Mouse (Mus musculus) lung, postnatal 36 days (tissue): Measurements from ENCODE around the gene Zfp568.
A peak's percentile ranks its signal among the peaks of the same experiment; 100 is the strongest.

Source experiments
- DNase-seq: peaks from one replicate; pipeline ENCODE4 v3.0.0; 2022; ENCODE audit warnings: mixed read lengths

Gene Zfp568

DNA sequence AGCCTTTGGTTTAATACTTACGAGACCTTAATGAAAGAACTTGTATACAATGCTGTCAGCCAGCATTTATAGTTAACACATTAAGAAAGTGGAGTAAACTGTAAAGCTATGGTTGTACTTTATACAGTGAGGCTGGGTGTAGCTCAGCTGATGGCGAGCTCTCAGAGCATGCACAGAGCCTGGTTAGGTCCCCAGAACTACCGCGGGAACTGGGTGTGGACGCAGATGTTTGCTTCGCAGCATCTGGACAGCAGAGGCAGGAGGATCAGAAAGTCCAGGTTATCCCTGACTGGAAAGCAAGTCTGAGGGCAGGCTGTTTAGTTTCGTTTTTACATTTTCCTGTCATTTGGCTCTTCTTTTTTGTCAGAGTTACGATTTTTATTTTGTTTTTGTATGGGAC lies 8.9 kb downstream of the Zfp568 start:
- DNase-seq, result no peak

GRCm38 (mm10) chr7:29993340-29993739 lies 9.6 kb downstream of the Zfp568 start:
- DNase-seq, result no peak

- DNase-seq, result no peak
Observed at GRCm38 (mm10) chr7:29995134-29995533, 11.4 kb downstream of the Zfp568 start.

- DNase-seq, result peak; percentile 16
Observed at GRCm38 (mm10) chr7:30000601-30001000, 16.8 kb downstream of the Zfp568 start.

- no peak for DNase-seq
Observed at GRCm38 (mm10) chr7:30007601-30008000, 23.8 kb downstream of the Zfp568 start.

DNA sequence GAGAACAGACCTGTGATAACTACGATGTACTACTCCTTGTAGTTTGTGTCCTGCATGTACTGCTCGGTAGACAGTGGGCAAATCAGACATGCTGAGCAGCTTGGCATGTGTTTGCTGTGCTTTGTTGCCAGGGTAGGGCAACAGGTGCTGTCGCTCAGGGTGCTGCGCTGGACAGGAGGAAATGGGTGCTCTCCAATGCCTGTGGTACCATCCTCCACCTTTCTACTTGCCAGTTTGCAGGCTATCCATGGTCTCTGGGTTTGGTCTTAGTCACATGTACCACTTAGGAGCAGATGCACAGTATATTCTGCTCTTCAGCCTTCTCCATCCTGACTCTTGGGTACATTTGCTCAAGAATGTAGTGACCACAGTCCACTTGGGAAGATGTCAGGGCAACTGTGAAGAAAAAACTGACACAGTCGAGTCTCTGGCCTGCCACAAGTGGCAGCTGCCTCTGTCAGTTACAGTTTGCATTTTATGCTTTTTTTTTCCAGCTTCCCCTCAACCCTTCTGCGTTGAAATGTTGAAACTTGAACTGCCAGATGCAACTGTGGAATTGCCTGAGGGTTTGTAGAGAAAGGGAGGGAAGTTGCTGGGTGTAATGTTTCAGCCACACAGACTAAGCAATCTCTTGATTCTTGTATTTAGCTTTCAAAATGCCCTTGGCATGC lies 24.4 kb downstream of the Zfp568 start:
- DNase-seq, result no peak

- peak; percentile 31 for DNase-seq
Observed at GRCm38 (mm10) chr7:30009321-30010085, 25.7 kb downstream of the Zfp568 start.

GRCm38 (mm10) chr7:30010551-30011195 lies 26.9 kb downstream of the Zfp568 start:
- no peak for DNase-seq

DNA sequence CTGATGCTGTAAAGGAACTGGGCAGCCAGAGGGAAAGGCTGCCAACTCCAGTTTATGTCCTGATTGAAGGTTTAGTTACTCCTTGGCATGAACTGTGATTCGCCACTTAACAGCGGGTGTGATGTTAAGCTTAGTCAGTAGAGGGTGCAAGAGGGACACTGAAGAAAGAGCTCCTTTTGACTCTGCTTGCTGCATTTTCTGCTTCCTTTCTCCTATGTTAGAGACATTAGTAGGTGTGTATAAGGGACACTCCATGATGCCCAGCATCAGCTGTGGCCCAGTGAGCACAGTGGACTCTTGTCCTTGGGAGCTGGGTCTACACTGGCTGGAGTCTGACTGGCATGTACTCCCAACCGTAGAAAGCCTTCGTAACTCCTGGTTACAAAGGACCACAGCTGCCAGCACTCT lies 29.2 kb downstream of the Zfp568 start:
- DNase-seq, result peak; percentile 68

GRCm38 (mm10) chr7:30017226-30017625 lies 33.5 kb downstream of the Zfp568 start:
- DNase-seq, result no peak

DNA sequence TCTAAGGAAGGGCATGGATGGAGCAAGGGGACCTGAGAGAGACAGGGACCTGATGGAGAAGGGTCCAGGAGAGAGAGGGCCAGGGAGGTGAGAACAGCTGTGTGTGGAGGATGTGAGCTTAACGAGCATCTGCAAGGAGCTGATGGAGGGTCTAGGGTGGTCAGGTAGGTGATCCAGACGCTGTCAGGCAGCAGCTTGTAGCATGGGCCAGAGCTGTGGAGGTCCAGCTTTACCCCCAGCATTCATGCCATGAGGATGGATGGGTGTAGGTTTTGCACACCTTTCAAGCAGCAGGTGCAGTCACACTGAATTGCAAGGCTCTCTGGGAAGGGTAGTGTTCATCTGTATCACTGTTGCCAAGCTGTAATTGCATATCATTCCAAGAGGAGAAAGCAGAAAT lies 35.8 kb downstream of the Zfp568 start:
- no peak for DNase-seq

- no peak for DNase-seq
Observed at GRCm38 (mm10) chr7:30023324-30023723, 39.6 kb downstream of the Zfp568 start.

DNA sequence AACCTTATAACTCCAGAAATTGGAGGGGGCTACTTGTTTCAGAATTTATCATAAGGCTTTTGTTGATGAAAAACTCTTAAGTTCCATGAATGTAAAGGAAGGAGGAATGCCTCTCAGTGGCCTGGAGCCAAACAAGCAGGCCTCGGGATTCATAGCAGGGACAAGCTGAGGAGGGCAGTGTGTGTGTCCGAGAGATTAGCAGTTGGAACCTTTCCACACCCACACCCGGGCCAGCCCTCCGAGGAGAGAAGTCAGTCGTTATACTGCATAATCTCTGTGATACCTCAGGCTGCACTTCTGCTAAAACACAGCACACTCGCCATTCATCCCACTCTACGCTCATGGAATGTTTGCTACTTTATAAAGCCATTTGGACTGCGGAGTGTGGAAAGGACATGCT lies 40.0 kb downstream of the Zfp568 start:
- no peak for DNase-seq

- no peak for DNase-seq
Observed at GRCm38 (mm10) chr7:30025358-30025757, 41.6 kb downstream of the Zfp568 start.

GRCm38 (mm10) chr7:30027331-30027730 lies 43.6 kb downstream of the Zfp568 start:
- no peak for DNase-seq

DNA sequence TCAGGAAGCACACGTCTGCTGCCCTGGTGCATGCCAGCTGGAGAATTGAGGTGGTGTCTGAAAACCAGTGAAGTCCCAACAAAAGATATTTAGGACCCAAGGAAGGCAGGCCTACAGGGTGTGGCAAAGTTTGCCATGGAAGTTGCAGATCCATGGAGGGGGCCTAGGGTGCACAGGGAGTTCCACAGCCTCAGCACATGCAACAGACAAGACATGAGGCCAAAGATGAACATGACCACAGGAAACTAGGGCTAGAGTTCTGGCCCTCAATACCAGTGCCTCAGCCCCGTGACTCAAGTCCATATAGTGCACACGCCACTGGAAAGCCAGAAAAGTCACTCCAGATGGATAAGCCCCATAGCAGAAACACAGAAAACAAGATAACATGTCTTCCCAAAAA lies 44.8 kb downstream of the Zfp568 start:
- DNase-seq, result no peak

- DNase-seq, result no peak
Observed at GRCm38 (mm10) chr7:30030677-30031076, 46.9 kb downstream of the Zfp568 start.

GRCm38 (mm10) chr7:30031379-30031778 lies 47.6 kb downstream of the Zfp568 start:
- no peak for DNase-seq

DNA sequence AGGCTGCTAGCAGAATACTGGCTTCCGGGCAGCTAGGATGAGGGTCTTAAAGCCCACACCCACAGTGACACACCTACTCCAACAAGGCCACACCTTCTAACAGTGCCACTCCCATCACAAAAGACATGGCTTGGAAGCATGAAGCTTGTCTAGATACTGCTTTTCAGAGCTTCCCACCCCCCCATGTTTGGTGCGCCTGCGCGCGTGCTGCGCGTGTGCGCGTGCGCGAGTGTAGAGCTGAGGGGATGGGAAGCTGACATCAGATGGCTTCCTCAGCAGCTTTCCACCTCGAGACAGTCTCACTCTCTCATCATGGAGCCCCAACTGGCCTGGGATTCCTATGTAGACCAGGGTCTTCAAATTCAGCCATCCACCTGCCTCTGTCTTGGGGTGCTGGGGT lies 50.6 kb downstream of the Zfp568 start:
- DNase-seq, result no peak

DNA sequence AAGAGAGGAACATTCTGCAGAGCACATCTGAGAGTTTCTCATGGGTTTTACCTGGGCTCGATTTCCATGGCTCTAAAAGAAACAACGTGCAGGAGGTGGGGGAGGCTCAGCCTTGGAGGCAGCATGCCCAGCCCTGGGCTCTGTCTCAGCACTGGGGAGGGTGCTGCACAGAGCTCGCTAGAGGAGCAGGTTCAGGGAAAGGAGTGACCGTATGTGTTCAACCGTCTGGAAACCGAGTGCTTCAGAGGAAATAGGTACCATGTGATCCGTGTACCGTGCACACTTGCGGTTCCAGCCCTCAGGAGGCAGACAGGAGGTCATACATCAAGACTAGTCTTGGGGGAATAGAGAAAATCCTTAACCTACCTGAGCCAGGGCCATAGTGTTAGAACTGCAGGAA lies 60.6 kb downstream of the Zfp568 start:
- DNase-seq, result no peak

DNA sequence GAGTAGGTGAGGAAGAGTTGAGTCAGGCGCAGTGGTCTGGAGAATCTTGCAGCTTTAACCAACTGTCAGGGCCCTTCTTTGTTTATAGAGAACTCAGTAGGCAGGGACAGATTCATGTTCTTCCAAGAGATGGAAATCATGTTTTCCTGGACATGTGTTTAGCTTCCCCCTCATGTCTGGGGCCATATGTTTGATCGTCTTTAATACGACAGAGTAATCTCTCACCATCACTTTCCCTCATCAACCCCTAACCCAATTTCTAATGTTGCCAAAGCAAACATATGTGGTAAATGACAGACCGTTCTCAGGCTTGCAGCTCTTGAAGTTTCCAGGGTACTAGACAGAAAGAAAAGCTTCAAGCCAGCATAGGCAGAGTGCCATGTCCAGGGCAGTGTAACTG lies 64.4 kb downstream of the Zfp568 start:
- no peak for DNase-seq

DNA sequence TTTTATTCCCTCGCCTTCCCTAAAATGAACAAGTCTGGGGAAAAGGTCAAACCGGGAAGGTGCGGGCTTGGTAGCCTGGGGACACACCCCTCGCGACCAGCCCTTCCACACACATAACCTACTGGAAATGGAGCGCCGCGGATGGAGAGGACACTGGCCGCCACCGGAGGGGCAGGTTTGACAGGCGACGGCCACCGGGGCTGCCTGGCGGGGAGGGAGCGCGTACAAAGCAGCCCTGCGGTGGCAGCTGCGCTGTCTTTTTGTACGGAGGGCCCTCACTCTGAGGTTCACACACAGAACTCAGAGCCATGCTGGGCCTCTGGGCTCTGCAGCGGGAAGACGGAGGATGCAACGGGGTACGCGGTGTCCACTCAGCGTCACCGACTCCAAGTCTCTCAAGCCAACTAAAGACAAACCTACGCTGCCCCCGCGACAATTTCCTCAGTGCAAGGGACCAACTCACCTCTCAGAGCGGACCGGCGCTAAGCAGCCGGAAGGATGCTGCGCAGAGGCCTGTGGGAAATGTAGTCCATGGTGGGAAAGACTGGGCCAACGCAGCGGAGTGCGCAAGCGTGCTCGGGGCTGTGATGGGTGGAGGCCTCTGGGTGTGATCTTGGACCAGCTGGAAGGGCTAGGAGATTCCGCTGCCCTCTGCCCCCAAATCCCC lies 67.3 kb downstream of the Zfp568 start, which contains the start of gene Zfp14:
TSS of gene Zfp14 (minus strand) at position 499 of the 667 bp plus-strand sequence.
- peak; percentile 94 for DNase-seq

GRCm38 (mm10) chr7:30053591-30053990 lies 69.8 kb downstream of the Zfp568 start:
- no peak for DNase-seq
